Mouse (Mus musculus) granulocyte monocyte progenitor cell, adult 5-6 weeks (primary cell): ENCODE results near the gene Mrs2. TPM values are rescaled to one million over a fixed set of nuclear protein-coding genes. Genes with fewer than 3 reads are reported as not detected.
A peak's percentile ranks its signal among the peaks of the same experiment; 100 is the strongest.
"Not testable (repeated sequence)": the region's sequence is repeated elsewhere in the genome, so short reads cannot be mapped to it uniquely, and the experiment has no call there.

Experiments
- ATAC-seq: replicated peaks from 2 replicates; pipeline ENCODE4 v1.8.0; 2016; ENCODE audit warnings: mild to moderate bottlenecking, moderate TSS enrichment, inconsistent platforms; ENCODE audit not compliant: poor library complexity, severe bottlenecking
- total RNA-seq, 2 experiments: library from RNA; stranded (forward) in 1 of 2; stranded (reverse) in 1 of 2; fragments of 200-712, 200-1000 nt in 1 of 2; fragments of >200 nt in 1 of 2; fragmentation: Nextera tagmentation in 1 of 2; gene quantifications; 2 replicates each; pipeline ENCODE4 v1.2.3; 2014 to 2017

Gene Mrs2
- total RNA-seq, 2 experiments from 2014 or later = 12.8 to 28.2 TPM

GRCm38 (mm10) chr13:24985435-24985834 lies 34.7 kb downstream of the Mrs2 start:
- no peak for ATAC-seq

DNA sequence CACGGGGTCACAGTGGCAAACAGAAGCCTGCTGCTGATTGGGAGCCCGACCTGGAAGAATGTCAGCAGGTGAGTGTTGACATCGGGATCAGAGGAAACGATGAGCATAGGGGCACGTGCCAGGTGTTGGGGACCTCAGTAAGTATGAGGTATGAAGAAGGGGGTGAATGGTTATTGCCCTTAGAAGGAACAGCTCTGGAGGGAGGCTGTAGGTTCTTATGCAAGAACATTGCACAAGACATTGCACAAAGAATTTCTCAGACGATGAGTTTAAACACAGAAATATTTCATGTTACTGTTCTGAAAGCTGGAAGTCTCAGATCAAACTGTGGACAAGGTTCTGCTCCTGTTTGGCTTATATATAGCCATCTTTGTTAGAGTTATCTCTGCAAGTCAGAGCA lies 39.1 kb downstream of the Mrs2 start:
- ATAC-seq = peak; percentile 77

- ATAC-seq = peak; percentile 24
Observed at GRCm38 (mm10) chr13:24977820-24978342, 42.3 kb downstream of the Mrs2 start.

DNA sequence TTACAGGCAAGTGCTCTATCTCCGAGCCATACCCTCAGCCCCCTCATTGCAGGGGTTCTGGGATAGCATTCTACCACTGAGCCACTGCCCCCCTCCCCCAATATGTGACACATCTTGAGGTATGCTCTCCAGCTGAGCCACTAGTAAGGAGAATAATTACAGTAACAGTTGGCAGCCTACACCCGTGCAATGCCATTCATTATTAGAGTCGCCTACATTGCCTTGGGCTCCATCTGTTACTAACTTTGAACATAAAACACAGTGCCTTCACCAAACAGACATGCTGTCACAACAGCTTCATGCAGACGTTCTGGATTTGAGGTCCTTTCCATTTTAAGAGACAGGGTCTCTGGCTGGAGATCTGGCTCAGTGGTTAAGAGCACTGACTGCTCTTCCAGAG lies 43.8 kb downstream of the Mrs2 start:
- no peak for ATAC-seq

DNA sequence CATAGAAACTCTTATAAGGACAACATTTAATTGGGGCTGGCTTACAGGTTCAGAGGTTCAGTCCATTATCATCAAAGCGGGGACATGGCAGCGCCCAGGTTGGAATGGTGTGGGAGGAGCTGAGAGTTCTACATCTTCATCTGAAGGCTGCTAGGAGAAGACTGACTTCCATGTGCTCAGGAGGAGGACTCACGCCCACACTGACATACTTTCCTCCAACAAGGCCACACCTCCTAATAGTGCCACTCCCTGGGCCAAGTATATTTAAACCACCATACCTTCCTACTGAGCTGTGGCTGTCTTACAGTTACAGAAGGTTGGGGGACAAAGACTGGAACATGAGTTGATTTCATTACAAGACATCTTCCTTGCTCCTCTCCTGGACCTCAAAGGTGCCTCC lies 48.4 kb downstream of the Mrs2 start:
- ATAC-seq = not testable (repeated sequence)

DNA sequence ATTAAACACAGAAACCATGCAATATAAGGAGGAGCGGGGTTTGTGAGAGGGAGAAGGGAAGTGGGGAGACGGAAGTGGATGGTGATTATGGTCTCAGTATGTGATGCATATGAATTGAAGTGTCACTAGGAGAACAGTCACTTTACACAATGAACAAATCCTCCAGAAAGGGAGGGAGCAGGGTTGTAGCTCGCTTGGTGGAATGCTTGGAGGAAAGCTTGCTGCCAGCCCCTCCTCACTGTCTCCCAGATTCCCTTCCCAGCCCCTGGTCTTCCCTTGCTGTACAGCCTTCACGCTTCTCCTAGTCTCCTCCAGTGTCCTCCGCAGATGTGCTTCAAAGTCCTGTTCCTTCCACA lies 54.4 kb downstream of the Mrs2 start:
- ATAC-seq = peak; percentile 87

DNA sequence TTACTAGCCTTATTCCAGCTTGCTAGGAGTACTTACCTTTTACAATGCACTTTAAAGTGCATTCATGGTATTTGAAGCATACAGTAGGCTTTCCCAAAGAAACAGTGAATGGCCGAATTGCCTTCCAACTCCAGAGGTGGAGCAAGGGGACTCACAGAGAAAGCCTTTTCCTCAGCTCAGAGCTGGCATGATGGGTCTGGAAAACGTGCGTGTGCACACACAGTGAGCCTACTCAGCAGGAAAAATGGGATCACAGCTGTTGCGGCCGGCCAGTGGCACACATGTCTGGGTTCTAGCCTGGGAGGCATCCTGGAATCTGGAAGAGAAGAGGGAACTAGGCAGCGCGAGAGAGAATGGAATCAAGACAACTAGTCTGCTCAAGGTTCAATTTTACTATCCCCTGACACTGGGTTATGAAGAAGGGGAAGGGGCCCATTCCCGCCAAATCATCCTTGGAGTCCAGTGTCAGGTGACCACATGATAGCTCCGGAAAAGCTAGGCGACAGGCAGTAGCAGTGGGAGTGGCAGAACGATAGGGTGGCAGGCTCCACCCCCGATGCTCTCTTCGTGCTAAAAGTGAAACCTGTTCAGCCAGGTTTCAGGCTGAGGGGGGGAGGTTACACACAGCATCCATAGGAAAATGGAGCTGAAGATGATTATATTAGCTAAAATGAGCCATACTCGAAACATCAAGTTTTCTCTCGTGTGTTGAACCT lies 54.9 kb downstream of the Mrs2 start:
- peak; percentile 46; the same call in 1 of the 2 replicates for ATAC-seq

DNA sequence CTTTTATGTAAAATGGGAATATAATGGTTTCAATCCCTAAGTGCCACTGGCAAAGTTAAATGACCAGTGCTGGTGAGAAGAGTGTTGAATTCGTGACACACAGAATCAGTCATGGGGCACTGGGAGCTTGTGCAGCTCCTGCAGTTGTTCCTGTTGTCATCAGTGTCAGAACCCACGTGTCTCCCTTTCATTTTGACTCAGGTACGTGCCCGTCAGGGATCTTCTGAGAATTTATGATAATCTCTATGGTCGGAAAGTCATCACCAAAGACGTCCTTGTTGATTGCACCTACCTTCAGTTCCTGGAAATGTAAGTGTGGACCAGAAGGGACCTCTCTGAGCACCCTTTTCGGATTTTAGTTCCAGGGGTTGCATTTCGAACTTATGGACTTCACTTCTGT lies 58.1 kb downstream of the Mrs2 start:
- ATAC-seq = no peak

DNA sequence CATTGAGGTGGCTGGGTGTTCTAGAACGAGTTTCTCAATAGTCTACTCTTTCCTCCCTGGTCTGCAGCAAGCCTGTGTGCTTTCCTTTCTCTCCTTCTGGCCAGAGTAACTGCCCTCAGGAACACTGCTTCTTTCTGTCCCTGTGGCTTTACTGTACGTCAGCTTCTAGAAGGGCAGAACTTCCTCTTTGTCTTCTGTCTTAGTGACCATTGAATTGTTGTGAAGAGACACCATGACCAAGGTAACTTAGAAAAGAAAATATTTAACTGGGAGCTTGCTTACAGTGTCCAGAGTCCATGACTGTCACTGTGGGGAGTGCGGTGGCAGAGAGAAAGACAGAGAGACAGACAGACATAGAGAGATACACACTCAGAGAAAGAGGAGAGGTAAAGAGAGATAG lies 60.1 kb downstream of the Mrs2 start:
- ATAC-seq = peak; percentile 94

- ATAC-seq = no peak
Observed at GRCm38 (mm10) chr13:24958671-24959070, 61.5 kb downstream of the Mrs2 start.

- ATAC-seq = no peak
Observed at GRCm38 (mm10) chr13:24955500-24955899, 64.7 kb downstream of the Mrs2 start.

GRCm38 (mm10) chr13:24955091-24955490 lies 65.1 kb downstream of the Mrs2 start:
- ATAC-seq = no peak

DNA sequence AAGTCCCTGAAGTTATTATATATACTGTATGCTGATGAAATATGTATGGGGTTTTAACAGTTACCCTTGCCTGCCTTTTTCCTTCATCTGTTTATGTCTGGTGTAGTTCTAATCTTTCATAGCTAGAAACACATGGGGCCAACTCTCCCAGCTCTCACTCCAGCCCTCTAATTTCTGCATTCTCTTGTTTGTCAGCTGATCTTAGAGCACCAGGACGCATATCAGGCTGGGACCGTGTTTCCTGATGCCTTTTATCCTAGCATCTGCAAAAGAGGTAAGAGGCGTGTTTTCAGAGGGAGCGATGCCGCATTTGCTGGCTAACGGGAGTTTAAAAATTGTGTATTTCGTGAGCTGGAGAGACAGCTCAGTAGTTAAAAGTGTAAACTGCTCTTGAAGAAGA lies 67.5 kb downstream of the Mrs2 start:
- no peak for ATAC-seq

DNA sequence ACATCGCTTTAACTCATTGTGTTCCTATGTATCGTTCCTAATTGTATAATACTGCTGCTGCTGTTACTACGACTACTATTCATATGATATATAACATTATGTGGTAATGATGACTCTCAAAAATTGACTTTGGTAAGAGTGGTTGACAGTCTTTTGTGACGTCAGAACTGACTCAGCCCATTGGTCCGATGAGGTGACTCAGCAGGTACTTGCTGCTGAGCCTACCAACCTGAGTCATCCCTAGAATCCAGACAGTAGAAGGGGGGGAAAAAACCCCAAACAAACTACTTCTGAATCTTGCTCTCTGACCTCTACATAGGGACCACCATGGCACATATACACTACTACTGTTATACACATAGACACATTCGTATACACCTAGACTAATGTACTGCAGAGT lies 71.3 kb downstream of the Mrs2 start:
- 0 out of 2 replicates have a peak, but pooled peaks have one; percentile 27 for ATAC-seq

DNA sequence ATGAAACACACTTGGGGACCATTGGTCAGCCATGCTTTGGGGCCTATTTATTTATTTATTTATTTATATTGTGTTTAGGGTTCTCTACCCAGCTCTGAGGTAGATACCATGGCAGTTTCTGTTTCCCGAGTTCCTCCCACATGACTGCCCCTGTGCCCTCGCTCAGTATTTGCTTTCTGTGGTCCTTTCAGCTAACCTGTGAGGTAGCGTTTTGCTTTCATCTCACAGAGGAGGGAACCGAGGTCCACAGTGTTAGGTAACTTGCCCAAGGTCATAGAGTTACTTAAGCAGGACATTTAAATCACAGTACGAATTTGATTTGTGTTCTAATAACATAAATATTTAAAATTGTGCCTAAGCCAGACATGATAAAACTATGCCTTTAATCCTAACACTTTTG lies 73.0 kb downstream of the Mrs2 start:
- no peak for ATAC-seq

GRCm38 (mm10) chr13:24945567-24945966 lies 74.6 kb downstream of the Mrs2 start:
- ATAC-seq = no peak

GRCm38 (mm10) chr13:24943303-24943702 lies 76.9 kb downstream of the Mrs2 start:
- ATAC-seq = no peak

DNA sequence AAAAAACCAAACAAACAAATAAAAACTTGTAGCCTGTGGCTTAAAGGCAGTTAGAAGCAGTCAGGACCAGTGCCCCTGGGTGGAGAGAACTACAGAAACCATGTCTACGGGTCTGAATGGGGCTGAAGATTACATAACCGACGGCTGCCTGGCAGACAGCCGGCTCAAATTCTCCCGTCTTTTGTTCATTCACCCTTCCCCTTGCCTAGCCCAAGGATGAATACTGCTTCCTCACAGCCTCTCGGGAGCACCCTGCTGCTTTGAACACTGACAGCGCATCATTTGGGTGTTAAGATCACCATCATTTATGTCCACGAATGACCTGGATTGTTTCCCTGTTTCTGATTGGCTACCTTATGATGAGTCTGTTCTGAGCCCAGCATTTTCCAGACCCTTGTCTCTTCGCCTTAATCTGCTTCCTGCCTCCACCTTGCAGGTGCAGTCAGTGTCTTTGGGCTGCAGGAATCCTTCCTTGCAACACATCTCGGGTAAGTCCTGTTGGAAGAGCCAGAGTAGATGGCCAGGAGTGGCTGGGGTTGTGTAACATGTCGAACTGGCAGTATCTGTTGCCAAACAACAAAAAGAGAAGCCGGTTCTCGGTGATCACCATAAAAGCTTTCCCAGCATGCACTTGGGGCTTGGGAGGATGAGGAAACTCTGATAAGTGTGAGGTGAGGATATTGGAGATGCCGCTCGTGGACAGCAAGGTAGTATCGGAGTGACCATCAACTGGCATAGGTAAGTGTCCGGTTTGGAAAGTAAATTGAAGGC lies 77.5 kb downstream of the Mrs2 start, which contains the start of gene Gpld1:
Gene Gpld1, plus strand, starts transcription at position 641 of the 771 bp plus-strand sequence.
- ATAC-seq = peak; percentile 85

- ATAC-seq = no peak
Observed at GRCm38 (mm10) chr13:24939472-24939871, 80.7 kb downstream of the Mrs2 start.

GRCm38 (mm10) chr13:24938683-24939082 lies 81.5 kb downstream of the Mrs2 start:
- ATAC-seq = peak; percentile 48

GRCm38 (mm10) chr13:24937839-24938166 lies 82.4 kb downstream of the Mrs2 start:
- peak; percentile 21 for ATAC-seq
